Mouse (Mus musculus) ES-Bruce4 (cell line): ENCODE results near the gene Slc22a12.

Experiments used
- EP300 ChIP-seq: IDR thresholded peaks from 2 replicates; pipeline ENCODE4 v1.6.1; 2011; ENCODE audit warnings: low read depth, low read length; ENCODE audit not compliant: insufficient read depth
- POLR2A ChIP-seq: IDR thresholded peaks from one replicate; pipeline ENCODE4 v1.8.1; 2011; ENCODE audit warnings: low read length; ENCODE audit not compliant: insufficient read depth

GRCm38 (mm10) chr19:6541521-6541920 is 1.3 kb downstream of the Slc22a12 start:
- TF ChIP-seq EP300 (no peak), POLR2A (no peak)
